Comparison of ENCODE assay signal across 23 mouse cellular contexts in genomic region chr1:152846856-152847255, GRCm38 (mm10). TPM values are rescaled to one million over a fixed set of nuclear protein-coding genes. Genes with fewer than 3 reads are reported as not detected.
A peak's percentile ranks its signal among the peaks of the same experiment; 100 is the strongest.
DNase-seq lines count a peak whose midpoint lies in the region; TF ChIP-seq lines count a peak whose summit lies in the region.
"Had no signal": no experiment of that assay in that cellular context is flagged by ENCODE, and none has a peak within 500 bp of the region (broad histone marks: within the 10 kb centered on the region; RNA-seq: fewer than 3 reads in every experiment).

No protein-coding gene starts in this region.

- no peaks in the 10 kb centered on the region for H3K9me3 ChIP-seq in ES-Bruce4 (replicated peaks; ENCODE audit: control insufficient read depth, insufficient read depth, low read length, poor library complexity, severe bottlenecking)
- H3K9me3 ChIP-seq: embryonic facial prominence, embryonic 13.5 days; embryonic facial prominence, embryonic 15.5 days; forebrain, embryonic 10.5 days; forebrain, embryonic 12.5 days had no signal

- H3K4me1 ChIP-seq in ES-Bruce4 (ENCODE audit: control insufficient read depth, insufficient read depth, low read length), result peaks cover 2% of the 10 kb centered on the region
- H3K4me1 ChIP-seq: embryonic facial prominence, embryonic 13.5 days; embryonic facial prominence, embryonic 15.5 days; forebrain, embryonic 10.5 days; forebrain, embryonic 12.5 days had no signal

- H3K36me3 ChIP-seq in ES-Bruce4 (ENCODE audit: control insufficient read depth, insufficient read depth, low read length, poor library complexity, severe bottlenecking), result peaks cover 88% of the 10 kb centered on the region

- no peak overlapping the region for H3K4me3 ChIP-seq in ES-Bruce4 (ENCODE audit: low read depth, low read length)
- H3K4me3 ChIP-seq: embryonic facial prominence, embryonic 13.5 days; embryonic facial prominence, embryonic 15.5 days; erythroblast, embryonic 14.5 days; forebrain, embryonic 10.5 days; forebrain, embryonic 12.5 days had no signal

- TF ChIP-seq POLR2A in ES-Bruce4 (IDR thresholded peaks at IDR 0.05; ENCODE audit: insufficient read depth, low read length), result no peak

- TF ChIP-seq EP300 in ES-Bruce4 (IDR thresholded peaks at IDR 0.05; ENCODE audit: insufficient read depth, low read depth, low read length), result no peak

- peak; percentile 51 for DNase-seq in adrenal gland, postnatal 10 days
- no peak for DNase-seq in adrenal gland, adult 2 months
- DNase-seq in gastrocnemius, adult 18-20 months (ENCODE audit: low spot score), result peak; percentile 12
- DNase-seq in gastrocnemius, adult 8-10 months (ENCODE audit: low spot score in 2 of 2), result no peak
- peak; percentile 18 for DNase-seq in adipocyte (ENCODE audit: low spot score)
- no peak for DNase-seq in right cerebral cortex, postnatal 25 days
- DNase-seq: adrenal gland, postnatal 25 days; B cell, adult 2 months; cerebellum, adult 11 months; cerebellum, adult 18-20 months; cerebellum, adult 8-10 months; cerebellum, adult 9-11 months; cerebellum, postnatal 14 days; cerebellum, postnatal 36 days; embryo, embryonic 11 days had no signal

- H3K9ac ChIP-seq in ES-Bruce4 (ENCODE audit: low read depth, poor library complexity, severe bottlenecking), result no peak overlapping the region
- H3K9ac ChIP-seq: embryonic facial prominence, embryonic 13.5 days; embryonic facial prominence, embryonic 15.5 days; forebrain, embryonic 12.5 days had no signal

- H3K27me3 ChIP-seq in ES-Bruce4 (ENCODE audit: control insufficient read depth, insufficient read depth, low read length, poor library complexity, severe bottlenecking), result no peaks in the 10 kb centered on the region
- H3K27me3 ChIP-seq: CH12.LX; embryonic facial prominence, embryonic 13.5 days; embryonic facial prominence, embryonic 15.5 days; forebrain, embryonic 12.5 days; Patski had no signal

- TF ChIP-seq CTCF in ES-Bruce4 (IDR thresholded peaks at IDR 0.05; ENCODE audit: low read depth, low read length), result no peak

- H3K27ac ChIP-seq in ES-Bruce4 (ENCODE audit: insufficient read depth, low read length), result 0 out of 2 replicates have a peak overlapping the region, but pooled peaks have one; percentile 44
- H3K27ac ChIP-seq: embryonic facial prominence, embryonic 13.5 days; embryonic facial prominence, embryonic 15.5 days; forebrain, embryonic 10.5 days; forebrain, embryonic 12.5 days had no signal

RNA-seq across cellular contexts. Expression of gene Ncf2, which starts 46.9 kb away (rescaled TPM):
- total RNA-seq in adrenal gland, postnatal 10 days (2021), result 1 to 10 TPM; 5.1 to 7.8 TPM
- total RNA-seq in adrenal gland, adult 2 months (2021), result 1 to 10 TPM; 4.8 to 4.9 TPM
- polyA plus RNA-seq in adrenal gland, adult 2 months (2012; rRNA removed), result 1.6 and 1.7 TPM in 2 replicates
- total RNA-seq in gastrocnemius, adult 18-20 months (2021), result under 1 TPM; 0.50 to 0.93 TPM
- total RNA-seq in gastrocnemius, adult 8-10 months (2022), result 1 to 10 TPM in 1 of 4 experiments, under 1 TPM in 3; 0.34 to 1.1 (median 0.48) TPM
- polyA plus RNA-seq in ES-Bruce4 (2011; ENCODE audit: insufficient read depth, insufficient read length, low read depth, missing spikeins), result 1.4 and 1.6 TPM in 2 replicates

RNA-seq across cellular contexts. Expression of gene Smg7, which starts 55.6 kb away (rescaled TPM):
- total RNA-seq in adrenal gland, postnatal 10 days (2021), result 10 to 100 TPM; 44.7 to 51.1 TPM
- total RNA-seq in adrenal gland, adult 2 months (2021), result 10 to 100 TPM; 48.8 to 82.2 TPM
- polyA plus RNA-seq in adrenal gland, adult 2 months (2012; rRNA removed), result 34.4 and 43.5 TPM in 2 replicates
- 10 to 100 TPM; 37.3 to 38.9 TPM for total RNA-seq in gastrocnemius, adult 18-20 months (2021)
- total RNA-seq in gastrocnemius, adult 8-10 months (2022), result 10 to 100 TPM; 36.2 to 45.6 (median 39.9) TPM
- 144 and 156 TPM in 2 replicates for polyA plus RNA-seq in ES-Bruce4 (2011; ENCODE audit: insufficient read depth, insufficient read length, low read depth, missing spikeins)

Comparison
In these comparisons a context has a peak if more than half of its experiments do, and no peak if none do; other contexts are left out.
1. DNase-seq: peak in adrenal gland, postnatal 10 days (single experiment), gastrocnemius, adult 18-20 months (single experiment) and adipocyte (single experiment); none in adrenal gland, adult 2 months (single experiment), gastrocnemius, adult 8-10 months (0 of 2) and right cerebral cortex, postnatal 25 days (single experiment).